Mouse (Mus musculus) testis, adult 2 months (tissue): Measurements from ENCODE around the gene Dek. TPM values are rescaled to one million over a fixed set of nuclear protein-coding genes. Genes with fewer than 3 reads are reported as not detected.

Experiments used
- H3K27ac ChIP-seq: fragments of 200-500 bp; 2 replicates; pipeline ENCODE4 v1.5.1; 2012; ENCODE audit warnings: low read depth, low read length; ENCODE audit not compliant: control insufficient read depth, insufficient read depth
- H3K27me3 ChIP-seq: fragments of 200-500 bp; 2 replicates; pipeline ENCODE4 v1.6.1; 2012; ENCODE audit warnings: mild to moderate bottlenecking, low read length, moderate library complexity; ENCODE audit not compliant: control insufficient read depth, insufficient read depth
- H3K36me3 ChIP-seq: fragments of 200-500 bp; 2 replicates; pipeline ENCODE4 v1.6.1; 2012; ENCODE audit warnings: mild to moderate bottlenecking, low read length; ENCODE audit not compliant: control insufficient read depth, insufficient read depth
- H3K4me1 ChIP-seq: fragments of 200-500 bp; 2 replicates; pipeline ENCODE4 v1.6.1; 2012; ENCODE audit warnings: low read length; ENCODE audit not compliant: control insufficient read depth, insufficient read depth
- H3K4me3 ChIP-seq: fragments of 200-500 bp; 2 replicates; pipeline ENCODE4 v1.5.1; 2012; ENCODE audit warnings: low read depth, mild to moderate bottlenecking, low read length, moderate library complexity, mixed read lengths; ENCODE audit not compliant: control insufficient read depth
- CTCF ChIP-seq: fragments of 200-500 bp; IDR thresholded peaks from 2 replicates; pipeline ENCODE4 v1.5.1; 2012; ENCODE audit warnings: low read depth, mild to moderate bottlenecking, inconsistent platforms, low read length, moderate library complexity; ENCODE audit not compliant: control insufficient read depth, insufficient read depth, insufficient replicate concordance
- POLR2A ChIP-seq: fragments of 200-500 bp; IDR thresholded peaks from 2 replicates; pipeline ENCODE4 v1.6.1; 2012; ENCODE audit warnings: low read depth, mild to moderate bottlenecking, inconsistent platforms, low read length, moderate library complexity; ENCODE audit not compliant: control insufficient read depth
- polyA plus RNA-seq: library from polyadenylated mRNA; depleted of rRNA; stranded (reverse); fragments of >200 nt; gene quantifications from 2 replicates; pipeline ENCODE4 v1.2.3, GENCODE M21; 2012

The Dek gene
- polyA plus RNA-seq, 1 experiment = 6.5 TPM

- TF ChIP-seq CTCF (no peak), POLR2A (no peak)
- no peaks in the 10 kb centered on the region for H3K36me3 ChIP-seq
- H3K4me1 ChIP-seq = no peaks in the 10 kb centered on the region
- no peak overlapping the region for H3K27ac ChIP-seq
- no peak overlapping the region for H3K4me3 ChIP-seq
- H3K27me3 ChIP-seq = no peaks in the 10 kb centered on the region
Observed at GRCm38 (mm10) chr13:47089271-47089670, 16.7 kb downstream of the Dek start.

GRCm38 (mm10) chr13:47088433-47088832 is 17.6 kb downstream of the Dek start:
- Histone ChIP-seq H3K27me3 (no peaks in the 10 kb centered on the region), H3K27ac (no peak overlapping the region), H3K36me3 (no peaks in the 10 kb centered on the region), H3K4me3 (no peak overlapping the region), H3K4me1 (no peaks in the 10 kb centered on the region)
- TF ChIP-seq CTCF (no peak), POLR2A (no peak)

DNA sequence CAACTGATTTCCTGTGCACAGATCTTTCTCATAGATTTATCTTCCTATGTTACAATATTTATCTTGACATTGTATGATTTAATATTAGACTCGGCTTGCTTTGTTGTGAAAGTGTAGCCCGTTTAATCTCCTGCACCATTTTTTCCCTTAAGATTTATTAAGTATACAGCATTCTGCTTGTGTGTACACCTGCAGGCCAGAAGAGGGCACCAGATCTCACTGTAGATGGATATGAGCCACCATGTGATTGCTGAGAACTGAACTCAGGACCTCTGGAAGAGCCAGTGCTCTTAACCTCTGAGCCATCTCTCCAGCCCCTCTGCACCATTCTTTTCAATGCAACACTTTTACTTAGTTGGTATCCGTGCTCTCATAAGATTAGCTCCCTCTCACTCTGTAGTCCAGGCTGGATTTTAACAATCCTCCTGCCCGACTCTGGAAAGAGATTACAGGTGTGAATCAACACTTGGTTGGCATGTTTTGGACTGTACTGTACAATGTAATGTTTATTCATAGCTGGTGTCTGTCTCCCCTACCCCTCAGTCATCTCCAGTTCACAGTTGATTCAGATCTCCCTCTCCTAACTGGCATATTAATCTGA is 25.0 kb downstream of the Dek start:
- Histone ChIP-seq H3K27ac (no peak overlapping the region), H3K4me3 (no peak overlapping the region), H3K36me3 (no peaks in the 10 kb centered on the region), H3K4me1 (no peaks in the 10 kb centered on the region), H3K27me3 (no peaks in the 10 kb centered on the region)
- TF ChIP-seq CTCF (no peak), POLR2A (no peak)

GRCm38 (mm10) chr13:47078799-47079198 is 27.2 kb downstream of the Dek start:
- TF ChIP-seq CTCF = no peak
- TF ChIP-seq POLR2A = no peak
- Histone ChIP-seq H3K27ac (no peak overlapping the region), H3K36me3 (no peaks in the 10 kb centered on the region), H3K4me1 (no peaks in the 10 kb centered on the region), H3K4me3 (no peak overlapping the region), H3K27me3 (no peaks in the 10 kb centered on the region)

GRCm38 (mm10) chr13:47077367-47077766 is 28.6 kb downstream of the Dek start:
- Histone ChIP-seq H3K4me1 (no peaks in the 10 kb centered on the region), H3K36me3 (no peaks in the 10 kb centered on the region), H3K4me3 (no peak overlapping the region), H3K27me3 (no peaks in the 10 kb centered on the region), H3K27ac (no peak overlapping the region)
- TF ChIP-seq POLR2A (no peak), CTCF (no peak)

GRCm38 (mm10) chr13:47076156-47076555 is 29.8 kb downstream of the Dek start:
- Histone ChIP-seq H3K4me3 (no peak overlapping the region), H3K36me3 (no peaks in the 10 kb centered on the region), H3K4me1 (no peaks in the 10 kb centered on the region), H3K27ac (no peak overlapping the region), H3K27me3 (no peaks in the 10 kb centered on the region)
- no peak for TF ChIP-seq POLR2A
- TF ChIP-seq CTCF = no peak

GRCm38 (mm10) chr13:47072484-47072883 is 33.5 kb downstream of the Dek start:
- Histone ChIP-seq H3K4me3 (no peak overlapping the region), H3K36me3 (no peaks in the 10 kb centered on the region), H3K27ac (no peak overlapping the region), H3K27me3 (no peaks in the 10 kb centered on the region), H3K4me1 (no peaks in the 10 kb centered on the region)
- TF ChIP-seq CTCF (no peak), POLR2A (no peak)

GRCm38 (mm10) chr13:47071871-47072270 is 34.1 kb downstream of the Dek start:
- Histone ChIP-seq H3K4me1 (no peaks in the 10 kb centered on the region), H3K27me3 (no peaks in the 10 kb centered on the region), H3K27ac (no peak overlapping the region), H3K36me3 (no peaks in the 10 kb centered on the region), H3K4me3 (no peak overlapping the region)
- TF ChIP-seq POLR2A (no peak), CTCF (no peak)
